Mouse (Mus musculus): ENCODE measurements around the gene Bhlha15. TPM values are rescaled to one million over a fixed set of nuclear protein-coding genes. Genes with fewer than 3 reads are reported as not detected.

Gene Bhlha15
- polyA plus RNA-seq, 1 experiment from 2014 or later: 0.48 TPM

Other genes starting within 250 kb of the Bhlha15 start
- 84.3 and 91.6 TPM in 2 replicates for gene Ccz1, start 175.4 kb upstream of the Bhlha15 start, polyA plus RNA-seq (2015; fragmentation: Nextera tagmentation; extraction: Ambion mirVana)
- 5.0 TPM in 2 replicates for gene Ocm, start 163.6 kb upstream of the Bhlha15 start, polyA plus RNA-seq (2015; fragmentation: Nextera tagmentation; extraction: Ambion mirVana)
- gene Lmtk2, start 89.8 kb upstream of the Bhlha15 start, polyA plus RNA-seq (2015; fragmentation: Nextera tagmentation; extraction: Ambion mirVana): 5.4 and 5.8 TPM in 2 replicates
- gene Tecpr1, start 33.3 kb downstream of the Bhlha15 start, polyA plus RNA-seq (2015; fragmentation: Nextera tagmentation; extraction: Ambion mirVana): 22.4 and 23.6 TPM in 2 replicates
- 123 and 129 TPM in 2 replicates for gene Bri3, start 54.2 kb downstream of the Bhlha15 start, polyA plus RNA-seq (2015; fragmentation: Nextera tagmentation; extraction: Ambion mirVana)
- gene Baiap2l1, start 167.8 kb downstream of the Bhlha15 start, polyA plus RNA-seq (2015; fragmentation: Nextera tagmentation; extraction: Ambion mirVana): 14.8 and 15.2 TPM in 2 replicates

All from kidney, embryonic 15.5 days (tissue).